Mouse (Mus musculus) thymus, adult 2 months (tissue): ENCODE data around the gene Rrnad1.

ENCODE experiments used
- CTCF ChIP-seq: fragments of 200-500 bp; IDR thresholded peaks from 2 replicates; pipeline ENCODE4 v1.5.1; 2012; ENCODE audit warnings: mild to moderate bottlenecking, control low read depth, low read length, moderate library complexity, borderline replicate concordance; ENCODE audit not compliant: control insufficient read depth, poor library complexity, insufficient read depth; ENCODE audit errors: extremely low read depth
- POLR2A ChIP-seq: fragments of 200-500 bp; IDR thresholded peaks from 2 replicates; pipeline ENCODE4 v1.6.1; 2012; ENCODE audit warnings: mild to moderate bottlenecking, low read length, control low read depth, moderate library complexity; ENCODE audit not compliant: control insufficient read depth, poor library complexity, insufficient read depth; ENCODE audit errors: extremely low read depth

GRCm38 (mm10) chr3:87959371-87959770 is 28.9 kb upstream of the Rrnad1 start:
- no peak for TF ChIP-seq CTCF
- no peak for TF ChIP-seq POLR2A
